Mouse (Mus musculus) liver, embryonic 14.5 days (tissue): Measurements from ENCODE around the gene Ripk3. TPM values are rescaled to one million over a fixed set of nuclear protein-coding genes. Genes with fewer than 3 reads are reported as not detected.

Experiments used
- ATAC-seq: fragments of 200-750 bp; cut with Nextera tagmentation; 2 replicates; pipeline ENCODE4 v1.8.0; 2017; ENCODE audit warnings: moderate number of reproducible peaks, mild to moderate bottlenecking, moderate library complexity; ENCODE audit not compliant: insufficient read depth
- DNase-seq, 3 experiments: peaks; one replicate each; pipeline ENCODE4 v3.0.0-alpha.2; 2012 to 2013; ENCODE audit warnings: low read depth in 3 of 3, low spot score in 3 of 3
- H3K27ac ChIP-seq: fragments of 300-500 bp; sonication (generic); 2 replicates; pipeline ENCODE4 v1.5.1; 2014; ENCODE audit warnings: moderate library complexity, mild to moderate bottlenecking, control low read depth, inconsistent platforms
- H3K27me3 ChIP-seq: fragments of 300-500 bp; sonication (generic); 2 replicates; pipeline ENCODE4 v1.6.1; 2014; ENCODE audit warnings: mild to moderate bottlenecking, low read length, moderate library complexity; ENCODE audit not compliant: control insufficient read depth, insufficient read depth
- H3K36me3 ChIP-seq: fragments of 300-500 bp; sonication (generic); replicated peaks from 2 replicates; pipeline ENCODE4 v1.6.1; 2014; ENCODE audit warnings: low read depth; ENCODE audit not compliant: control insufficient read depth, insufficient read depth
- H3K4me1 ChIP-seq, 2 experiments: fragments of 200-500 bp in 1 of 2; fragments of 300-500 bp in 1 of 2; sonication (generic) in 1 of 2; replicated peaks; 2 replicates each; pipeline ENCODE4 v1.6.1; 2012 to 2014; ENCODE audit warnings: antibody characterized with exemption in 1 of 2, inconsistent platforms in 1 of 2, low read length in 1 of 2; ENCODE audit not compliant: control insufficient read depth in 2 of 2, insufficient read depth in 2 of 2
- H3K4me2 ChIP-seq: fragments of 300-500 bp; sonication (generic); 2 replicates; pipeline ENCODE4 v1.6.1; 2014; ENCODE audit warnings: low read depth, mild to moderate bottlenecking, control low read depth, moderate library complexity
- H3K4me3 ChIP-seq, 2 experiments: fragments of 200-500 bp in 1 of 2; fragments of 300-500 bp in 1 of 2; sonication (generic) in 1 of 2; 2 replicates each; pipeline ENCODE4 v1.5.1; 2012 to 2014; ENCODE audit warnings: low read depth in 2 of 2, low read length in 2 of 2, mild to moderate bottlenecking in 2 of 2, control low read depth in 1 of 2, inconsistent platforms in 1 of 2, moderate library complexity in 1 of 2; ENCODE audit not compliant: insufficient read depth in 1 of 2
- H3K9ac ChIP-seq: fragments of 300-500 bp; sonication (generic); replicated peaks from 2 replicates; pipeline ENCODE4 v1.6.1; 2014; ENCODE audit warnings: mild to moderate bottlenecking, control low read depth, moderate library complexity
- H3K9me3 ChIP-seq: fragments of 300-500 bp; sonication (generic); 2 replicates; pipeline ENCODE4 v1.6.1; 2016; ENCODE audit warnings: low read length, mixed read lengths; ENCODE audit not compliant: control insufficient read depth
- CTCF ChIP-seq: IDR thresholded peaks from 2 replicates; pipeline ENCODE4 v1.5.1; 2016; ENCODE audit warnings: antibody characterized with exemption, low read depth, control low read depth
- EP300 ChIP-seq: IDR thresholded peaks from 2 replicates; pipeline ENCODE4 v1.6.1; 2016; ENCODE audit warnings: antibody characterized with exemption, low read depth
- WGBS: fragments of 180-500 bp; shearing (Covaris S2); extraction: QIAGEN DNeasy Blood & Tissue Kit; methylation state at CpG from one replicate; pipeline ENCODE4 v1.1.7; 2014; ENCODE audit not compliant: insufficient replicate concordance; 5-methylcytosine and 5-hydroxymethylcytosine counted together
- polyA plus RNA-seq, 2 experiments: library from polyadenylated mRNA; depleted of rRNA in 1 of 2; stranded (reverse) in 1 of 2; unstranded in 1 of 2; fragments of >200 nt; fragmentation: Nextera tagmentation in 1 of 2; extraction: Ambion mirVana in 1 of 2; gene quantifications; 2 replicates each; pipeline versions ENCODE4 v1.2.1 to v1.2.3; 2012 to 2014

Ripk3 gene
- polyA plus RNA-seq, 2 experiments = 15.1 to 22.0 TPM

- no peak for ATAC-seq
- Histone ChIP-seq H3K4me3 (no peak overlapping the region), H3K4me1 (no peaks in the 10 kb centered on the region), H3K4me2 (no peak overlapping the region), H3K9me3 (no peaks in the 10 kb centered on the region), H3K36me3 (no peaks in the 10 kb centered on the region), H3K9ac (no peak overlapping the region), H3K27ac (no peak overlapping the region), H3K27me3 (peaks cover 29% of the 10 kb centered on the region)
- TF ChIP-seq EP300 = no peak
- TF ChIP-seq CTCF = no peak
- 79% methylated on average over 16 of the region's 16 CpGs for WGBS
- no peak for DNase-seq
Observed at GRCm38 (mm10) chr14:55829854-55830253, 41.2 kb upstream of the Ripk3 start.

- no peak overlapping the region for H3K27ac ChIP-seq
- WGBS = 35% methylated on average over 3 of the region's 3 CpGs
- TF ChIP-seq CTCF (no peak), EP300 (no peak)
- ATAC-seq (no peak), DNase-seq (no peak)
- no peaks in the 10 kb centered on the region for H3K9me3 ChIP-seq
- H3K4me1 ChIP-seq = no peaks in the 10 kb centered on the region; a peak in 1 of 4 replicates
- H3K9ac ChIP-seq = no peak overlapping the region
- H3K36me3 ChIP-seq = no peaks in the 10 kb centered on the region
- no peak overlapping the region for H3K4me3 ChIP-seq
- H3K27me3 ChIP-seq = peaks cover 40% of the 10 kb centered on the region
- H3K4me2 ChIP-seq = no peak overlapping the region
Observed at GRCm38 (mm10) chr14:55828716-55829263, 40.1 kb upstream of the Ripk3 start.

- Histone ChIP-seq H3K9ac (no peak overlapping the region), H3K4me1 (peaks cover 0 to 3% of the 10 kb centered on the region in 2 experiments; a peak in 2 of 4 replicates), H3K27ac (no peak overlapping the region), H3K4me3 (no peak overlapping the region), H3K36me3 (no peaks in the 10 kb centered on the region), H3K27me3 (peaks cover 53% of the 10 kb centered on the region), H3K9me3 (no peaks in the 10 kb centered on the region), H3K4me2 (no peak overlapping the region)
- ATAC-seq = no peak
- DNase-seq = no peak
- TF ChIP-seq CTCF = no peak
- 19% methylated on average over 41 of the region's 41 CpGs for WGBS
Observed at GRCm38 (mm10) chr14:55826551-55827340, 38.1 kb upstream of the Ripk3 start.

GRCm38 (mm10) chr14:55826142-55826541 is 37.5 kb upstream of the Ripk3 start:
- Histone ChIP-seq H3K4me3 (no peak overlapping the region; a peak in 1 of 4 replicates), H3K27ac (no peak overlapping the region), H3K4me2 (no peak overlapping the region), H3K27me3 (peaks cover 53% of the 10 kb centered on the region), H3K9me3 (no peaks in the 10 kb centered on the region), H3K4me1 (peaks cover 0 to 3% of the 10 kb centered on the region in 2 experiments; a peak in 2 of 4 replicates), H3K36me3 (no peaks in the 10 kb centered on the region), H3K9ac (no peak overlapping the region)
- ATAC-seq (no peak), DNase-seq (no peak)
- TF ChIP-seq CTCF (no peak), EP300 (no peak)
- 7% methylated on average over 15 of the region's 15 CpGs for WGBS

- 2% methylated on average over 23 of the region's 37 CpGs for WGBS
- Histone ChIP-seq H3K27me3 (peaks cover 53% of the 10 kb centered on the region), H3K4me2 (peak overlapping the region; percentile 20; the same call in 1 of the 2 replicates), H3K9me3 (no peaks in the 10 kb centered on the region), H3K27ac (no peak overlapping the region), H3K36me3 (no peaks in the 10 kb centered on the region), H3K4me3 (peak overlapping the region; percentile 10 to 30; a peak in 3 of 4 replicates), H3K4me1 (peaks cover 0 to 3% of the 10 kb centered on the region in 2 experiments; a peak in 2 of 4 replicates), H3K9ac (peak overlapping the region; percentile 5; the same call in 1 of the 2 replicates)
- DNase-seq = no peak
- no peak for ATAC-seq
- peak; percentile 14; the same call in 1 of the 2 replicates for TF ChIP-seq CTCF
- TF ChIP-seq EP300 = no peak
Observed at GRCm38 (mm10) chr14:55825216-55826051, 36.8 kb upstream of the Ripk3 start.
